Mouse (Mus musculus): ENCODE data around the gene Olfr223. TPM values are rescaled to one million over a fixed set of nuclear protein-coding genes. Genes with fewer than 3 reads are reported as not detected.
A peak's percentile ranks its signal among the peaks of the same experiment; 100 is the strongest.
"Not testable (repeated sequence)": the region's sequence is repeated elsewhere in the genome, so short reads cannot be mapped to it uniquely, and the experiment has no call there.

The Olfr223 gene
- total RNA-seq (2021), result not detected
- long read RNA-seq, experiment 1, result 0 reads
- long read RNA-seq, experiment 2, result 0 reads

DNA sequence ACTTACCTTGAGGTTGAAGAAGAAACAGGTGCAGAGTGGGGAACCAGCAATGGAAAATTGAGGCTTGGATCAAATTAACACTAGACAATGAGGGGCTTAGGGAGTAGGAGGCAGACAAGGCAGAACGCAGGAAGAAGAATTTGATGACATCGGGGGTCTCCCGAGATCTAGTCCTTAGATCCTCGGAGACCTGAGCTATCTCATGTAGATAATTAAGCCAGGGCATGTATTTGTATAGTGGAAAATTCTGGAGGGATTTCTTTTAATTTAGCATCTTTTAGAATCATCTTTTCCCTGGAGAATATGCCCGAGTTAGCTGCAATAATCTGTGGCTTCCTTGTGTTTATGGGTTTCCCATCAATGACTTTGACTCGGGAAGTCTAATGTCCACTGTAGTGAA lies at the start of gene Olfr223:
Gene Olfr223 (minus strand): TSS at position 101 of the 400 bp plus-strand sequence.
- DNase-seq, result no peak

DNA sequence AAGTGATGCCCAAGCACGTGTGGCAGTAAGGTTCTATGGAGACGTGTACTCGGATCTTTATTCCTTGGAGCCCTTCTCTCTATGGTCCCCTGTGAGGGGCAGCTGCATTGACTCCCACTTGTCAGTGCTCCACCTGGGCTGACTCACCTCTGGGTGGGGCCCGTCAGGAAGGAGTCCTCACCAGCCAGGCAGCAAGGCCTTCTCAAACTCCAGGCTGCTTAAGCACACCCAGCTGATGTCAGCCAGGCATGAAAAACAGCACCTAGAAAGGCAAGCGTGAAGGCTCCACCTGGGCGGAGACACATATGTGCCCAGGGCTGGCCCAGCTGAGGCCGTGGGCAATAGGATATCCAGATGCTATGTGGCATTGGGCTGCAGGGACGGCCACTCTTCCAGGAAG lies 49.3 kb upstream of the Olfr223 start:
- DNase-seq, result no peak

DNA sequence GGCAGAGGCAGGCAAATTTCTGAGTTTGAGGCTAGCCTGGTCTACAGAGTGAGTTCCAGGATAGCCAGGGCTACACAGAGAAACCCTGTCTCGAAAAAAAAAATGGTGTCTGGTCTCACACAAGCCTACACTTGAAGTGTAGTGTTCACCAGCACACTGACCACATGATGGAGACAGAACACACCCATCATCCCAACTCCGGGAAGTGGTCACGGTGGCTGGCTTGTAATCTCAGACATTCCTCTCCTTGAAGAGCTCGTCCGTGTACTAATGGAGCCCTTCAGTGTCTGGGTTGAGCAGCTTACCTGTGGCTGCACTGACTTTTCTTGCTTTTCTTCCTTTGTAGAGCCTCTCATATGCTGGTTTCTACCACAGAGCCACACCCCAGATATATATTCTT lies 48.1 kb upstream of the Olfr223 start:
- DNase-seq, result no peak

DNA sequence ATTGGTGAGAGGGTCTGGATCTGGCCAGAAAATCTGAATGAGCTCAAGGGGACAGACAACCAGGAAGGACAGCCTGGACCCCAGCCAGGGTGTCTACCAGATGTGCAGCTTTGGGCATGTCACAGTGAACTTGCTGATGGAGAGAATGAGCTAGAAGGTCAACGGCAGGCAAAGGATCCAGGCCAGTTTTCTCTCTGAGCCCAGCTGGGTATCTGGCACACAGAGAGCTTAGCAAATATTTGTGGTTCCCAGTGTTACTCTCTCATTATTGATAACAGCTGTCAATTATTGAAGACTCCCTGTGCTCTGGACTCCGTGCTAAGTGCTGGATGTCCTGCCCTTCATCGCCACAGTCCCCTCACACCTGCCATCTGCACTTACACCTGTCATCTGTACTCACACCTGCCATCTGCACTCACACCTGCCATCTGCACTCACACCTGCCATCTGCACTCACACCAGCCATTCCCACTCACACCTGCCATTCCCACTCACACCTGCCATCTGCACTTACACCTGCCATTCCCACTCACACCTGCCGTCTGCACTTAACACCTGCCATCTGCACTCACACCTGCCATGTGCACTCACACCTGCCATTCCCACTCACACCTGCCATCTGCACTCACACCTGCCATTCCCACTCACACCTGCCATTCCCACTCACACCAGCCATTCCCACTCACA lies 47.0 kb upstream of the Olfr223 start:
- no peak for DNase-seq

DNA sequence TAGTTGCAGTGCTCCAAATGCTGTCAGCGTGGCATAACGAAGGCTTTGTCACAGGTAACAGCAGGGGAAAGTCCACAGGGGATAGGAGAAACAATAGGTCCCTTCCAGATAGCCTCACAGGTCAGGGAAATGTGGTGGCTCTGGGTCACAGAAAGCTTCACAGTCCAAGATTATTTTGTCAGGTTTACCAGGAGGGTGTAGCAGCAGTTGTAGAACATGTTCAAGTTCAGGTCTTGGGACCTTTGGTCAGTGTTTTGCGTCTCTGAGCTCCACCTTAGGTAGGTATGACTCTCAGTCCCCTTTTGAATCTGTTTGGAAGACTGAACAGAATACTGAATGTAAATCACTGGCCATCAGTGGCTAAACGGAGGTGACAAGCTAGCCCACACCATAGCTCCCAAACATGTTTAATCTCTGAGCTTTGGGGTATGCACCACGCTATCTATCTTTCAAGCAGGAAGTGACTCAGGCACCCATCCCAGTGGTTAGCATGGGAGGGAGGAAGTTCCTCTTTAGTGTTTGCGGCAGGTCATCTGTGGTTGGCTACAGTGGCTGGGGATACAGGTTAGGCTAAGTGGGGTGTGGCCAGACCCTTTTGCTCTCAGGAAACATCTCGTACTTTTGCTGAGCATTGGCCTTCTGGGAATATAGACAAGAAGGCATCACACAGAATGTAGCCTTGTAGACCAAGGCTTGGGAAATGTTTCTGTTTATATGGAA lies 43.8 kb upstream of the Olfr223 start:
- no peak for DNase-seq

DNA sequence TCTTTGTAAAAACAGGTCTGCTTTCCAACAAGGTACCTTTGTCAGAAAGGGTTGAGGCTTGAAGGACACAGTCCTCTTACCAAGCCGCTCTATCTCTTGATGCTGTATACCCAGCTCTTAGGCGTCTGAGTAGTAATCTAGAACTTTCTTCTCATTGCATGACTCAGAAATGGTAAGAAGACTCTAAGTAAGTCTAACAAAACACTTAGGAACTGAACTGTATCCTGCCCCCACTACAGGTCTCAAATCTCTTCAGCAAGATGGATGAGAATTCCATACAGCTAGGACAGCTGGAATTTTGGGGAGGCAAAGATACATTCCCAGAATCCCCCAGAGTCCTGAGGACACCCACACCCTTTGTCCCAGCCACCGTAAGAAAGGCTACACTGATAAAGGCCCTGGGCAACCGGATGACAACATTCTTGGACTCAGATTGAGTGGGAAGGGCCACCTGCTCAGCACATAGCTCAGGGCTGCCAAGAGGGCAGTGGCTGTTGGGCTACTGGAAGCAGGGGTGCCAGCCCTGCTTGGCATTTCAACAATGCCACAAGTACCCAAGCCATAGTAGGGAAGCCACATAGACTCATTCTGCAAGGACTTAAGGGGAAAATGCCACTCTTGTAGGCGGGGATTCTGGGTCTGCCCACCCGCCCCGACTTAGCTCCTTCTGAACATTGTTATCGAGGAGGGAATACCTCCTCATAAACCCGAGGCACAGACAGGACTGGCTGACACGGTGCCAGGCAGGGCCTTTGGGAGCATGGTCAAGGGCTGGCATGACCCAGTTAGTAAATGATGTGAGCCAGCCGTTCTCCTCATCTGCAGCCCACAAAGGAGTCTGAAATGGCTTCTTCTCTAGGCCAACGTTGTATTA lies 43.0 kb upstream of the Olfr223 start:
- DNase-seq, result no peak

DNA sequence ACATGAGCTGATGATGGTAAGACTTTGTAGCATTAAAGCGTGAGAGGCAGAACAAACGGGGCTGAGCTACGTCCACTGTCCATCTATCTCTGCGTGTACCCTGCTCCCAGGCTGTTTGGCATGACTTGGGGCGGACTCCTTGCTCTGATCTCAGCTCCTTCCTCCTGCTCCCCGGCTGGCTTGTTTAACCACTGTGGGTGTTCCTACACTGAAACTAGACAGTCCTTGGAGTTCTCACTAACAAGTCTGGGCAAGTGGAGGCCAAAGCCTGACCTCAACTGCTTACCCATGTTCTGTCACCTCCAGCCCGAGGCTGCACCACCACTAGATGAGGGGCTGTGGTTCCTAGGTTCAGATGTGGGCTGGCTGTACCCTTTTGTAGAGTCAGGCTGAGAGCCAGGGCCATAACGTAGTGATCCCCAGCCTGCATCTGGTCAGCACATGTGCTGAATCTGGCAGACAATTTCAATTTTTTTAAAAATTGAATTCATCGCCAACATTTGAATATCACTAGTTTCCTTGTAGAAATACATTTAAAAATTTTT lies 42.2 kb upstream of the Olfr223 start:
- peak; percentile 10 for DNase-seq

DNA sequence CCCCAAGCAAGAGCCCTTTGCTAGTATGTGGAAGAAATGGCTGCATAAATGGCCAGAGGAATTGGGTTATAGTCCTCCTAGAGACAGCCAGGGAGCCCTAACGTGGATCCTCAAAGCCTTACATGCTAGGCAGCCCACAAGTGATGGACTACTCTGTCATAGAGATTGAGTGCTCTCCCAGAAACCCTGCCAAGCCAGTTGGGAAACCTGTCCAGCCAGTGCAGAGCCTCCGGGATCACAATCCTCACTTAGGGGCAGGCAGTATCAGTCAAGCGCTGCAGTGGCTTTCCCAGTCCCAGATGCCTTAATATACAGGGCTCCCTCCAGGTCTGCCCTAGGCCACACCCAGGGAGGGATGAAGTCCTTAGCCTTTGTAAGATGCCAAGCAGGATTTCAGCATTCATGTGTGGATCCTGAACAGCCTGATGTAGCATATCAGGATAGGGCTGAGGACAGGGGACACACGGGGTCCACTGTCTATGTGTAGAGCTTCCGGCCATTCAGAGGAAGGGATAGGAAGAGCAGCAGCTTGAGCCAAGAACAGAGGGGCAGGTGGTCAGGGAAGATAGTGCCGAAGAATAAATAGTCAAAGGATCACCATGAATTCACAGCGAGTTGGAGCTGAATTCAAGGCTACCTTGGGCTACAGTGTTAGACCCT lies 41.0 kb upstream of the Olfr223 start:
- no peak for DNase-seq

DNA sequence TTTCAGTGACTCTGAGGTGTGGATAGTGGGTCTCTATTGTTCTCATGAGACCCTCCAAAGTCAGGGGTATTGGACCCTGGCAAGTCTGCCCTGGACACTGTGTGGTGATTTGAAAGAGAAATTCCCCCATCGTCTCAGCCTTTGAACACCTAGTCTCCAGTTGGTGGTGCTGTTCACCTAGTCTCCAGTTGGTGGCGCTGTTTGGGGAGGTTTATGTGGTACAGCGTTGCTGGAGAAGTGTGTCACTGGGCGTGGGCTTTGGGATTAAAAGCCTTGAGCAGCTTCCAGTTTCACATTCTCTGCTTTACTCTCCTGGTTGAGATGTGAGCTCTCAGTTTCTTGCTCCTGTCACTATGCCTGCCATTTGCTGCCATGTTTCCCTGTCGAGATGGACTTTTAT lies 39.9 kb upstream of the Olfr223 start:
- peak; percentile 19 for DNase-seq

DNA sequence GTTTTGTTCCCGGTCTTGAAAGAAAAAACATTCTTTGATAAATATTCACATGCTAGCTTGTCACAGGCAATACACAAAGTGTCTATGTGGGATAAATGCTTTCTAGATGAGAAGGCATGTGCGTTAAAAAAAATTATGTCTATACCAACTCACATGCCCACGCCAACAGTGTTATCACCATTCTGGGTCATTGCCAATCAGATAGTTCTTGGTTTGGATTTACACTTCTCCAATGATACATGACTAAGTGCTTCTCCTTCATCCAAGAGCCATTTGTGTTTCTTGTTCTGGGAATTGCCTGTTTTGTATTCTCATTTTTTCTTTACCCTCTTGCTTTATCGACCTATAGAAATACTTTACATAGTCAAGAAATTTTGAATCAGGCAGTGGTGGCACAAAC lies 38.9 kb upstream of the Olfr223 start:
- DNase-seq, result no peak

DNA sequence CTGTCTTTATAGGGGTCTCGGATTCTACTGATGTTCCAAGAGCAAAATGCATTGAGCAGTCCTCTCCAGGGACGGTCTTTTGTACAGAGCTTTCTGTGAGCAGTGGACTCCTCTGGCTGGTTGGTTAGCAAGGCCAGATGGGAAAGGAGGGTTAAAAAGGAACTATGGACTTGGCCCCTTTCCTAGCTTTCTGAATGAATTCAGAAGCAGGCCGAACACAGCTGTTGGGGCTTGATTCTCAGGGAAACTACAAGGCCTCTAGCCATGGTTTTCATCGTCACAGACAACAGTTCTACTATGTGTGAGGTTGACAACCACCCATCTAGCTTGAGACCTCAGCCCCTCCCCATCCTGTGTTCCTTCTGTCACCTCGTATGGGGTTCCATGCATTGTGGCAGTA lies 36.8 kb upstream of the Olfr223 start:
- DNase-seq, result no peak

DNA sequence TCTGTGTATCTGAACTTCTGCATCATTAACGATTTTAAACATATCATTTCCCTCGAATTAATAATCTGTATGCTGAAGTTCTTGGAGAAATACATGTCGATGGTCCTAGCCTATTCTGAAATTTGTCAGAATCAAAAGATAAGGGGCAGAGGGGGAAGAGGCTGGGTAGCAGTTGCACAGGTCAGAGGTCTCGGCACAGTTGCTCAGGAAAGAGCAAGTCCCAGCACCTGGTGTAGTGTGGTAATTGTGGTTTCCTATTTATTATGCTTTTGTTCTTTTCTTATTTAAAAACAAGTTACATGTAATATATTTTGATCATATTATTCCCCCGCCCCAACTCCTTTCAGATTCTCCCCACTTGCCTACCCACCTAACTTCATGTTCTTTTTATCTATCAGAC lies 35.1 kb upstream of the Olfr223 start:
- no peak for DNase-seq

DNA sequence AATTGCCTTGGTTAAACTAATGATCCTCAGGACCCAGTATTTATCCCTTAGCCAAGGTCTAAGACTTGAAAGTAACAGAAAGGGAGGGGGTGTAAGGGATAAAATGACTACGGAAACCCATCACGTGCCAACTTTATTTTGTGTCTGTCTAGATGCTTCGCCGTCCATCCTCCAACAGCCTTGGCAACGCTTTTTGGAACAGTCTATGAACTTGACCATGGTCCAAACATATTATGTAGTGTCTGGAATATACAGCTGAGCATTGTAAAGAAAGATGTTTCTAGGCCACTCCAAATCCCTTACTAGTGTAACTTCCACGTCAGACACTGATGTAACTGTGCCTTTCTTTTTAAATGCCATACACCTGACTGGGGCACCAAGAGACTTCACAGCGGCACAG lies 33.1 kb upstream of the Olfr223 start:
- DNase-seq, result no peak

DNA sequence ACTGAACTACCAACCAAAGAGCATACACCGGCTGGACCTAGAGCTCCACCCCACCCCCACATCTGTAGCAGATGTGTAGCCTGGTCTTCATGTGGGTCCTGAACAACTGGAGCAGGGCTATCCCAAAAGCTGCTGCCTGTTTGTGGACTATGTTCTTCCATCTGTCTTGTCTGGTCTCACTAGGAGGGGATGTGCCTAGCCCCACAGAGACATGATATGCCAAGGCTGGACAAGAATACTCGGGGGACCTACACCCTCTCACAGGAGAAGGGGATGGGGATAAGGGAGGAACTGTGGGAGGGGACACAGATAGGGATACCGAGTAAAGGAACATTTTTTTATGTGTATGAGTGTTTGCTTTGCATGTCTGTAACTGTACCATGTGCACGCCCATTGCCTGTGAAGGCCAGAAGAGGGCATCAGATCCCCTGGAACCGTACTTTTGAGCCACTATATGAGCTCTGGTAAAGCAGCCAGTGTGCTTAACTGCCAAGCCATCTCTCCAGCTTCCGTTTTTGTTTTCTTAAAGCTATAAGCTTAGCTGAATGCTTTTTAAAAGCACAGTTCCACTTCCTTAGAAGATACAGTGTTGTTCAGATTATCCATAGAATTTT lies 31.0 kb upstream of the Olfr223 start:
- peak; percentile 37 for DNase-seq

DNA sequence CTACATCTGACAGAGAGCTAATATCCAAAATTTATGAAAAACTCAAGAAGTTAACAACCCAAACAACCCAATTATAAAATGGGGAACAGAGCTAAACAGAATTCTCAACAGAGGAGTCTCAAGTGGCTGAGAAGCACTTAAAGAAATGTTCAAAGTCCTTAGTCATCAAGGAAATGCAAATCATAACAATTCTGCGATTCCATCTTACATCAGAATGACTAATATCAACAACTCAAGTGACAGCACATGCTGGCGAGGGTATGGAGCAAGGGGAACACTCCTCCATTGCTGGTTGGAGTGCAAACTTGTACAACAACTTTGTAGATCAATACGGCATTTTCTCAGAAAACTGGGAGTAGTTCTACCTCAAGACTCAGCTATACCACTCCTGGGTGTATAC lies 29.1 kb upstream of the Olfr223 start:
- DNase-seq, result no peak

DNA sequence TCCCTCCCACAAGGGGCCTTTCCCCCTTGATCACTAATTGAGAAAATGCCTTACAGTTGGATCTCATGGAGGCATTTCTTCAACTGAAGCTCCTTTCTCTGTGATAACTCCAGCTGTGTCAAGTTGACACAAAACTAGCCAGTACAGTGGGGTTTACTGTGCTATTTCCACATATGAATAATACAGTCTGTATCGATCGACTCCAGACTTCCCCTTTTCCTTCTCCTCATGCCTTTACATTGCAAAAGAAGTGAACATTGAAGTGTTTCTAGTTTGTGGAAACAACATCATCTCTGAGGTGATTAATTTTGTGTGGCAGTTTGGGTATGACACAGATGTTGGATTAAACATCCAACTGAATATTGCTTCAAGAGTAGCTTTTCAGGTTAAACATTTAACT lies 23.9 kb upstream of the Olfr223 start:
- DNase-seq, result not testable (repeated sequence)

DNA sequence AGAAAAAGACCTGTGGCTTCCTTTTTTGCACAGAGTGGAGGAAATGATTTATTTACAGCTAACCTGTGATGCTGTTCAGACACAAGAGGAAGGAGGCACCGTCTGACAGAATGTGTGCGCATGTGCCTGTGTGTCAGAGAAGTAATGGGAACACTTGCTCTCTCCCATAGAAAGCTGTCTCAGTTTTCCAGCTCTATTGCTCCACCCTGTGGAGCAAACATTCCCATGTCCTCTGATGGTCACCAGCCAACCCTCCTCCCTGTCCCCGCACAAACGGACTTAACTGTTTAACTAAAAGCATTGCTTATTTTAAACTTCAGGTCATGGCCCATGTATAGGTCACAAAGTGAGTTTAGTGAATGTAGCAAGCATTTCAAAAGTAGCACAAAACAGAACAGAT lies 21.0 kb upstream of the Olfr223 start:
- DNase-seq, result no peak

DNA sequence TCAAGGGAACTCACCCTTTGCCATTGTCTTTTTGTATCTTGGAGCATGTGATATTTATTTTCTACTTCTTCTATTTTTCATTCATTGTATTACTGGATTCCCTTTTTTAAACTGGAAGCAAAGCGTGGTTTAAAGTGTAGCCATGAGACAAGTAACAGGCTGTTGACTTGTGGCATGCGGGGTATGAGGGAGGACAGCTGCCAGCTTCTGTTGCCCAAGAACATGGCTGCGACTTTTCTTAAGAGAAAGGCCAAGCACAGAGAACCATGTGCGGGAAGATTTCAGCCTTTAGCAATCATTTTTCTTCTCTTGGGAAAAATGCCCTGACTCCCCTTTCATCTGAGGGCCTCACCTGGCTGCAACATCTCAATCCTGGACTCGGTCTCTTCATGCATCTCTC lies 18.6 kb upstream of the Olfr223 start:
- no peak for DNase-seq

DNA sequence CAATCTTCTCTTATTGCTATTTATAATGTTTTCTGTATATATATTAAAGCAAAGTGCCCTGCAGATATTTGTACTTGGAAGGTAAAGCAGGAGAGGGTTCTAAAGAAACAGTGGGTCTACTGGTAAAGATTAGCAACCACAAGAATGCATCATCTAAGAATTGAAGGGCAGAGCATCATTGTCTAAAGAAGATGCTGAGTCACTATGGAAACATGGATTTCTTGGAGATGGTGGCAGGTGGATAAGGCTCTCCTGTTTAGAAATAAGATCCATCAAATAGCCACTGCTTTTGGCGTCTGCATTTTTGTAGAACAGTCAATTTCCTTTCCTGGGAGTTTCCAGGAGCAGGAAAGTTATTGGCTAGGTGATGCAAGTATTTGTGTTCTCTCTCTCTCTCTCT lies 9.2 kb upstream of the Olfr223 start:
- DNase-seq, result no peak

DNA sequence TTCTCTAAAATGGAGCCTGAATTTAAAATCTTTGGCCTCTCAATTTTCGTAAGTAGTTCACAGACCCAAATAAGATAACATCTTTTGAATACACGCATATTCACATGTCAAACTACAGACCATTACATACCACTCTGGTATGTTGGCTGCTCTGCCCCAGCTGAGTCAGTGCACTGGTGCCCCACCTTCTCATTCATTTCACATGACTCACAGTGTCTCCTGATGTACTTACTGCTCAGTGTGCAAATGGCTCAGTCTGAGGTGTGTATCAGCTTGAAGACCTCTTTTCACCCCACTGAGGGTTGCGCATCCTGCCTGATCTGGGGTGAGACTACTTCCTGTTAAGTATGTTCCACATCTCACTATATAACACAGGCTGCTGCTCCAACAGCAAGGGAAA lies 7.8 kb upstream of the Olfr223 start:
- no peak for DNase-seq

DNA sequence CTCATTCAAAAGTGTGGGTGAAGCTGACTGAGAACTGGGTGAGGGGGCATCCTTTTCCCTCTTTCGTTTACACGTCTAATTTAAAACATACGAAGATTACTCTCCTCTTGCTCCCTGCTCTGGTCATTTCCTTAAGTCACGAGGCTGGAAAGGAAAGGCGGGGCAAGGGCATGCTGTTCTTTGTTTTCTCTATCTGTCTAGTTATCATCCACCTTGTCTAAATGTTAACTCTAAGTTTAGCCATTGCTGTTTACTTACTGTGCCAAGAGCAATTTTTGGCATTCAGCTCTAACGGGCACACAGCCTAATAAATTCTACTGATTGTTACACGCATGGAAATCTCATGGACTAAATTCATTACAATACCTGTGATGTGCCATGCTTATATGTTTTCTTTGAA lies 6.1 kb upstream of the Olfr223 start:
- DNase-seq, result no peak

DNA sequence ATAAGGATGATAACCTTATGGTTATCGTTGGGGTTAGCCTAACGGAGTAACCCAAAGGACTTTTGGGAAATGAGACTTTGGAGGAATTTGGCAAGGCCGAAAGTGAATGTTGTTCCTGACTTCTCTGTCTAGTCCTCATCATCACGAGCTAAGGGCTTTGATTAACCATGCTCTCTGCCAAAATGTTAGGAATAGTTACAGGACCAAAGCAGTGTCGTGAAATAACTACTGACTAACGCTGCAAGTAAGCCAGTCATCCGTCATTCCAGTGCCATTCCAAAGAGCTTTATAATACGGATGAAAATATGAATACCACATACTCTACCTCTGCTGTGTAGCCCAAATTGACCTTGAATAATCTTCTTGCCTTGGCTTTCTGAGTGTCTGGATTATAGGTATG lies 3.9 kb upstream of the Olfr223 start:
- no peak for DNase-seq

Measured in gastrocnemius, postnatal 25 days (tissue).